Mouse (Mus musculus): Measurements from ENCODE around the gene Vmn1r174.
"Not testable (repeated sequence)": the region's sequence is repeated elsewhere in the genome, so short reads cannot be mapped to it uniquely, and the experiment has no call there.

Vmn1r174 gene

GRCm38 (mm10) chr7:23751970-23752369, at the start of gene Vmn1r174:
Gene Vmn1r174 (plus strand): TSS chr7:23752270.
- DNase-seq (ENCODE audit: low spot score in 2 of 2), result not testable (repeated sequence)

GRCm38 (mm10) chr7:23784526-23784925, 32.5 kb downstream of the Vmn1r174 start:
- no peak for DNase-seq (ENCODE audit: low spot score in 2 of 2)

GRCm38 (mm10) chr7:23810543-23810942, 58.5 kb downstream of the Vmn1r174 start, which contains the start of gene Vmn1r175:
Gene Vmn1r175 (minus strand): TSS chr7:23810643.
- not testable (repeated sequence) for DNase-seq (ENCODE audit: low spot score in 2 of 2)

All from frontal cortex, postnatal 10 days (tissue).